ENCODE assay signal across 8 mouse cellular contexts in genomic region chr12:80437051-80437675, GRCm38 (mm10). TPM values are rescaled to one million over a fixed set of nuclear protein-coding genes. Genes with fewer than 3 reads are reported as not detected.
DNase-seq lines count a peak whose midpoint lies in the region; ATAC-seq and TF ChIP-seq lines count a peak whose summit lies in the region.

No protein-coding gene starts in this region.

- no peaks in the 10 kb centered on the region for H3K36me3 ChIP-seq in lung, embryonic 16.5 days (ENCODE audit: control insufficient read depth, insufficient read depth, low read length)
- H3K36me3 ChIP-seq in embryonic facial prominence, embryonic 13.5 days: no peaks in the 10 kb centered on the region

- H3K4me3 ChIP-seq in lung, embryonic 16.5 days (ENCODE audit: low read length): peak overlapping the region; percentile 90
- H3K4me3 ChIP-seq in embryonic facial prominence, embryonic 13.5 days: peak overlapping the region; percentile 91
- H3K4me3 ChIP-seq in olfactory bulb, adult 2 months (ENCODE audit: insufficient read depth, low read depth, low read length): peak overlapping the region; percentile 99

- H3K4me1 ChIP-seq in lung, embryonic 16.5 days (replicated peaks; ENCODE audit: control insufficient read depth, insufficient read depth, low read length): peaks cover 8% of the 10 kb centered on the region
- H3K4me1 ChIP-seq in embryonic facial prominence, embryonic 13.5 days: peaks cover 17% of the 10 kb centered on the region
- peaks cover 3% of the 10 kb centered on the region; the same call in 1 of the 2 replicates for H3K4me1 ChIP-seq in olfactory bulb, adult 2 months (ENCODE audit: control insufficient read depth, insufficient read depth, low read length)

- TF ChIP-seq POLR2A in olfactory bulb, adult 2 months (IDR thresholded peaks at IDR 0.05; ENCODE audit: insufficient read depth, low read depth, low read length): no peak

- no peak for ATAC-seq in lung, embryonic 16.5 days (ENCODE audit: low read depth)
- ATAC-seq in embryonic facial prominence, embryonic 13.5 days (ENCODE audit: insufficient number of reproducible peaks, insufficient read depth, low FRiP score, low TSS enrichment, low read depth): no peak

- no peak for TF ChIP-seq CTCF in olfactory bulb, adult 2 months (IDR thresholded peaks at IDR 0.05; ENCODE audit: insufficient read depth, low read depth, low read length)

- intact Hi-C loops in left cerebral cortex, postnatal 36 days (cut with DNase I): no loop called here

- H3K4me2 ChIP-seq in lung, embryonic 16.5 days (ENCODE audit: low read depth, low read length): peak overlapping the region; percentile 76
- peak overlapping the region; percentile 81 for H3K4me2 ChIP-seq in embryonic facial prominence, embryonic 13.5 days

- H3K9me3 ChIP-seq in lung, embryonic 16.5 days (ENCODE audit: control insufficient read depth, low read length): no peaks in the 10 kb centered on the region
- H3K9me3 ChIP-seq in embryonic facial prominence, embryonic 13.5 days: no peaks in the 10 kb centered on the region

- 36% methylated on average over 4 of the region's 4 CpGs for WGBS in lung, embryonic 16.5 days
- 15% methylated on average over 4 of the region's 4 CpGs for whole genome bisulfite sequencing in embryonic facial prominence, embryonic 13.5 days
- 48% methylated on average over 4 of the region's 4 CpGs for WGBS in olfactory bulb, adult 2 months

- H3K27ac ChIP-seq in lung, embryonic 16.5 days (ENCODE audit: low read length): peak overlapping the region; percentile 97
- H3K27ac ChIP-seq in embryonic facial prominence, embryonic 13.5 days: 0 out of 2 replicates have a peak overlapping the region, but pooled peaks have one; percentile 98
- peak overlapping the region; percentile 73 for H3K27ac ChIP-seq in olfactory bulb, adult 2 months (ENCODE audit: insufficient read depth, low read depth, low read length)

- no peaks in the 10 kb centered on the region for H3K27me3 ChIP-seq in lung, embryonic 16.5 days (ENCODE audit: control insufficient read depth, insufficient read depth, low read depth, low read length)
- H3K27me3 ChIP-seq in embryonic facial prominence, embryonic 13.5 days: no peaks in the 10 kb centered on the region

- no peak for DNase-seq in lung, adult 18-20 months
- peak; percentile 20 for DNase-seq in kidney, postnatal 14 days
- no peak for DNase-seq in c-Kit-positive CD71-positive TER-119-positive erythroid progenitor cells, embryonic 14.5 days (ENCODE audit: low spot score)
- DNase-seq in adrenal gland, adult 2 months: no peak
- DNase-seq in left cerebral cortex, postnatal 36 days (ENCODE audit: low spot score in 2 of 2): no peak

- peak overlapping the region; percentile 97 for H3K9ac ChIP-seq in lung, embryonic 16.5 days (ENCODE audit: low read length)
- H3K9ac ChIP-seq in embryonic facial prominence, embryonic 13.5 days: peak overlapping the region; percentile 93

RNA-seq across cellular contexts. Expression of gene Dcaf5, which starts 0.8 kb away (rescaled TPM):
- 9.8 and 11.6 TPM in 2 replicates for polyA plus RNA-seq in lung, embryonic 16.5 days (2015; fragmentation: Nextera tagmentation; extraction: Ambion mirVana)
- 14.2 and 15.4 TPM in 2 replicates for polyA plus RNA-seq in embryonic facial prominence, embryonic 13.5 days (2015; fragmentation: Nextera tagmentation; extraction: Ambion mirVana)
- polyA plus RNA-seq in olfactory bulb, adult 2 months (2012; ENCODE audit: insufficient read depth, insufficient read length, low replicate concordance, missing spikeins): not detected in 2 replicates
- total RNA-seq in adrenal gland, adult 2 months (2021): 10 to 100 TPM; 29.0 to 32.5 TPM
- polyA plus RNA-seq in adrenal gland, adult 2 months (2012; rRNA removed): 19.6 and 20.7 TPM in 2 replicates
- 10 to 100 TPM; 75.4 to 86.9 TPM for total RNA-seq in left cerebral cortex, postnatal 36 days (2021)

RNA-seq across cellular contexts. Expression of gene Exd2, which starts 25.7 kb away (rescaled TPM):
- 29.6 and 30.7 TPM in 2 replicates for polyA plus RNA-seq in lung, embryonic 16.5 days (2015; fragmentation: Nextera tagmentation; extraction: Ambion mirVana)
- polyA plus RNA-seq in embryonic facial prominence, embryonic 13.5 days (2015; fragmentation: Nextera tagmentation; extraction: Ambion mirVana): 28.1 and 30.5 TPM in 2 replicates
- polyA plus RNA-seq in olfactory bulb, adult 2 months (2012; ENCODE audit: insufficient read depth, insufficient read length, low replicate concordance, missing spikeins): not detected in 2 replicates
- total RNA-seq in adrenal gland, adult 2 months (2021): 10 to 100 TPM; 16.3 to 20.5 TPM
- polyA plus RNA-seq in adrenal gland, adult 2 months (2012; rRNA removed): 7.1 and 7.8 TPM in 2 replicates
- 100 to 1,000 TPM in 1 of 2 experiments, 10 to 100 TPM in 1; 93.9 to 147 TPM for total RNA-seq in left cerebral cortex, postnatal 36 days (2021)
